Mouse (Mus musculus): ENCODE data around the gene Pde4d.

Gene Pde4d

DNA sequence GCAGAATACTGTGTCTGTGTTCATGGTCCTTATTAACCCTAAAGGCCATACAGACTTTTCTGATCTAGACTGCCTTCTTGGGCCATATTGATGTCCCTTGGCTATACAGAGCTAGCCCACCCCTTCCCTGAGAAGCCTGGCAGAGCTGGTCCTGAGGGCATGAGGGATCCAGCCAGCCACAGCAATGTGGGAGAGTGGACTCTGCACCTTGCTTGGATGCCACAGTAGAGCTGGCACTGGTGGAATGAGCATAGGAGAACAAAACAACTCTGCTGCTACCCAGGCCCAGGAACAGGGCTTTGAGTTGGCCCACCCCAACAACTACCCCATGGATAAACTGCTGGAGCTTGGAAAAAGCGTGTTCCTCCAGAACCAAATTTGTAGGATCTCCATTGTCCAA is 503.2 kb downstream of the Pde4d start:
- in situ Hi-C loops (cut with MboI; ENCODE audit: unreplicated experiment in 2 of 2) = no loop called here

DNA sequence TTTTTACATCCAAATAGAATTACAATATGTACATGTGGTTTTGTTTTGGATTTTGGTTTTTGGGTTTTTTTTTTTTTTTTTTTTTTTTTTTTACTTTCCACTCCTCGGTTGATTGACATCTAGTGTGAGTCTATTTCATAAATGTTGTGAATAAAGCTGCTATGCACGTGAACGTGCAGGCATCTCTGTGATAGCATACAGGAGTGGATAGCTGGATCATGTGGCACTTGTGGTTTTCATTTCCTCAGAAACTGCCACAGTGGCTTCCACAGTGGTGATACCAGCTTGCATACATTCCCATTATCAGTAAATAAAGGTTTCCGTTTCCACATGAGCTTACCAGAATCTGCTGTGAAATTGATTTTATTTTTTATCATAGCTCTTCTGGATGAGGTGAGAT is 506.3 kb downstream of the Pde4d start:
- in situ Hi-C loops (cut with MboI; ENCODE audit: unreplicated experiment in 2 of 2) = no loop called here

DNA sequence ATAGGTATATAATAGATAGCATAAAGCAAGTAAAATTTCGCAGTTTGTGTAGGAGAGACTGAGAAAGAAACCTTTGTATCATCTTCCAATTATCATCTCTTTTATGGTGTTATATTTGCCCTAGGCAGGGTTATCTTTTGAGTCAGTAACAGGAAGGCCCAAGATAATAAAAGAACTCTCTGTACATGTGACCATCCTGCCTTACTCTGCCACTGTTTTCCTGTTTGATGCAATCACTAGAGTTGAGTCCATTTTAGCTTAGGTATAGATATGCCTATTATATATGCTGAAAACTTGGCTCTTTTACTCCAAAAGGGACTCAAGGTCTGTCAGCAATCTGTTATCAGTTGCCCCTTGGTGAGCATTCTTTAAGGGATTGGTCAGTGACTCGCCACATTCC is 514.3 kb downstream of the Pde4d start:
- in situ Hi-C loops (cut with MboI; ENCODE audit: unreplicated experiment in 2 of 2) = no loop called here

DNA sequence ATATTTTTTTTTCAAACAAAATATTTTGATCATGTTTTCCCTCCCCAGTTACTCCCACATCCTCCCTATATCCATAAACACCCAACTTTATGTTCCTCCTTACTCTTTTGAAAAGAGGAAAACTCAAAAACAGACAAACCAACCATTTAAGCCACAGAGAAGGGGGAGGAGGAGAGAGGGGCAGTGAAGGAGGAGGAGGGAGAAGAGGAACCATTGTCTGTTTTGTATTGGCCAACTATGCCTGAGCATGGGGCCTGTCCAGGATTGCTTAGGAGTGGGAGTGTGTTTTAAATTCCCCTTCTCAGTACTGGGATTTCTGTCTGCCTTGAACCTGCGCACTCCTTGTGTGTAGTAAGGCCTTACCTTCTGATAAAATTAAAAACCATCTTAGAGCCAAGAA is 531.4 kb downstream of the Pde4d start:
- in situ Hi-C loops (cut with MboI; ENCODE audit: unreplicated experiment in 2 of 2) = no loop called here

DNA sequence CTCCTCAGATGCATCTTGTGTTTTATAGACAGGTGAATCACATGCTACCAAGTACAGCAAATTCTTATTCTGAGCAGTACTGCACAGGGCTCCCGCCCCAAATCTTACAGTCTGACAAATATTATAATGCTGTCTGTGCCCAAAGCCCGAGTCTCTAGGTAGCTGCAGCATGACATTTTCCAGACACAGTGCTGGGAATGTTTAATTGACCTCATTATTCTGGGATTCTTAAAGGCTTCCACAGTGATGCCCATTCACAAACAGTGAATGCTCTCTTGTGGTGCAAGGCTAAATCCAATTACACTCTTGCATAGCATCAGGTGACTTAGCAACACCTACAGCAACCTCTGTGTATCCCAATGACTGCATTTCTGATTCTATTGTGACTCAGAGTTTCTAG is 549.0 kb downstream of the Pde4d start:
- in situ Hi-C loops (cut with MboI; ENCODE audit: unreplicated experiment in 2 of 2) = no loop called here

DNA sequence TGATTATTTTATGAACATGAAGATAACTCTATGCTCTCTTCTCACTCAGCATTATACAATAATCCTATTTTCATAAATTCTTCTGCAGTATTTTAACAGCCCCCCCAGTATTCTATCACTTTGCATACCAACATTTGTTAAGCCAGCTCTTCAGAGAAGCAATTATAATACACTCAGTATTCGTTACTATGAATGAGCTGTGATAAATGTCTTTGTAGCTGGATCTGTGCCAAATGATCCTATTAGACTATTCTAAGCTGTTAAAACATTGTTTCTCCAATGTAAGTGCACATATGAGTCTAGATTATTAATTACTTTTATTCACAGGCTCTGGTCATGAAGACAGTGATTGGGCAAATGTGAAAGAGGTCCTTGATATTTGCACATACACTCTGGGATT is 575.0 kb downstream of the Pde4d start:
- in situ Hi-C loops (cut with MboI; ENCODE audit: unreplicated experiment in 2 of 2) = no loop called here

DNA sequence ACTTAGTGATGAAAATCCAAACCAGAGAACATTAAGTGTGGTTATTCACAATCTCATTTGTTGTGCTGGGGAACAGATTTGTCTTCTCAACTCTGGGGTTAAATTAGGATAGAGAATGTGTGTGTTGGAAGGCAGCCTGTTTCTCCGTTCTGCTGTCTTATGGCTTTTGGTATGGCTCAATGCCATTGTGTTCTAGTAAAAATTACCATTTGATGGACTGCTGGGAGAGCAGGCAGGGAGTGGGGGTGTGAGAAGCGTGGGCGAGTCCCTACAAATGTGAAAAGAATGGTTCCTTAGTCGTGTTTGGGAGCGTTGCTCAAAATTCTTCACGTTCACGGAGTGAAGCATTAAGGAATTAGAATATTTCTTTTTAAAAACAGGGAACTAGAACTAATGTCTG is 597.4 kb downstream of the Pde4d start:
- in situ Hi-C loops (cut with MboI; ENCODE audit: unreplicated experiment in 2 of 2) = no loop called here

DNA sequence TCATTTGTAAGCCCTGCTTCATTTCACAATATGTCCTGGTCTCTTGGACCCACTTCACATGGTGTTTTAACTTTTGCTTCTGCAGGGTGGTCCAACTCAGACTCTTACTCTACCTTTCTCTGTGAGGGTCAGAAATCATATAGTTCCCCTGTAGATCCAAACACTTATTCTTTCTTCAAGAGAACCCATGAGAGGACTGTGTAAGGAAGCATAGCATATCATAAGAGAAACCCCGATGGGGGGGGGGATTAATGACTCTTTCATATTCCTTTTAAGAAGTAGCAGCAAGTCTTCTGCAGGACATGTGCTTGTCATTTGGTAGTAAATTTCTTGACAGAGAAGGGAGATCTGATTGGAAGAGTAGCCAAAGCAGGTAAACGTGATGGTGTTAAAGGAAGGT is 603.1 kb downstream of the Pde4d start:
- in situ Hi-C loops (cut with MboI; ENCODE audit: unreplicated experiment in 2 of 2) = no loop called here

DNA sequence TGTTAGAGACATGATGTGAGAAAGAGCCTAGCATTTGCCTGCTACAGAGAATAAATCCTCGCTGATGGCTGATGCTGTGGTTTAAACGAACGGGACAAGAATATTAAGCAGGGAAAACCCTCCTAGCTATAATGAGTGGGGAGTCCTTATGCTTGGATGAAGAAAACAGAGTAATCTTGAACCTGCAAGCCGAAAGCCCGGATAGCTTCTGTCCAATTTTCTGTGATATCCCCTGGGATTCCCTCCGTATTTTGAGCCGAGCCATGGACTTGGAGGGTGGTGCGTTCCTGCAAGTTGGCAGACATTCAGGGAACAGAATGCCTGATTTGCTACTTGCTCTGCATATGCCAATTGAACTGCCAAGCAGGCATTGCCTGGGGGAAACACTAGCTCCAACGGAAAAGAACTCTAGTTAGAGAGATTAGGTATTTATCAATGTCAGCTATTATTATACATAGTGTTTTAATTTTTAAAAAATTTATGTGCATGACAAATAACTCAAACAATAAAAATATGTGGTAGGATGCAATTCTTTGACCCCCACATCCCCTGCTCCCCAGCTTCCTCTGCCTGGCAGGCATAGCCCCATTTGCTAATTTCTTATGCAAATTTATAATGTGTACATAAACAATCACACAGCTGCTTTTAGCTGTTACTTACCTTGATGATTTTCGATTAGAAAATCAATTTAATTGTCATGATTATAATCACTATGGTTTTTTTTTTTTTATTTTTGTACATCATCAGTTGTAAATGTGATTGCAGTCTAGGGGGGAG is 603.7 kb downstream of the Pde4d start:
- in situ Hi-C loops (cut with MboI; ENCODE audit: unreplicated experiment in 2 of 2) = no loop called here

DNA sequence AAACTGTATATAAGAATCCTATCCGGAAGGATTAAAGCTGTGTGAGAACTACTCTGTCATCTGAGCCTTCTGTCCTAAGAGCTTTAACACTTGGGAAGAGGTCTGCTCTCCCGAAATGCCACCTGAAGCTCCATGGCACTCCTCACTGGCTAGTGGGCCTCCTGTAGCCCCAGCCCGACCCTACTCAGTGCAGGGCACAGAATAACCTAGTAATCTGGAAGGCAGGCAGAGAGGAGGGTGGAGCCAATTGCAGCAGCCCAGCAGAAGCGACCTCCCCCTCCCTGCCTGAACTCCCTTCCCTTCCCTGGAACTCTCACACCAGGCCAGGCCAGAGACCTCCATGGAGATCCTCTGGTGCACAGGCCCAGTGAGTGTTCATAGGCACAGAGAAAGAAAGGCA is 608.3 kb downstream of the Pde4d start:
- in situ Hi-C loops (cut with MboI; ENCODE audit: unreplicated experiment in 2 of 2) = no loop called here

DNA sequence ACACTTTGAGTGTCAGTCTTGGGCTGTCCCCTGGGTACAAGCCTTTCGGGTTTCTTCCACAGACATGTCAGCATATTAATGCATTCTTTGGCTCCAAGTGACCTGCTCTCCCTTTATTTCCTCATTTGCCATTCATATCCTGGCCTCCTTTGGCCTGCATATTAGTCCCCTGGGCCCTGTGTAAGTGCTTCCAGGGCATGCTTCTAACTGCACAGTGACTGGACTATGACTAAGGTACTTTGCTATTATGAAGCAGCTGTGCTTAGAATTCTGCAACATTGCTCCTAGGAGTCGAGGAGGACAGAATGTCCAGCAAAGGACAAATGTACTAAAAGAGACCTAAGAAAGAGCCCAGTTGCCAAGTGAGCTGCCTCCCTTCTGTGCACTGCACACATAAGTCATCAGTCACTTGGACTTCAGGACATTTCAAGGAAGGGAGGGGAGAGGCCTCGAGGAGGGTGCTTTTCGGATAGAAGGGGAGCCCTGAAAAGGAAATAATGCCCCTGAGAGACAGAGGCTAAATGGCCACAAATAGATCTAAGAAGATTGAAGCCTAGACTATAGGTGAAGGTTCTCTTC is 616.9 kb downstream of the Pde4d start:
- in situ Hi-C loops (cut with MboI; ENCODE audit: unreplicated experiment in 2 of 2) = no loop called here

DNA sequence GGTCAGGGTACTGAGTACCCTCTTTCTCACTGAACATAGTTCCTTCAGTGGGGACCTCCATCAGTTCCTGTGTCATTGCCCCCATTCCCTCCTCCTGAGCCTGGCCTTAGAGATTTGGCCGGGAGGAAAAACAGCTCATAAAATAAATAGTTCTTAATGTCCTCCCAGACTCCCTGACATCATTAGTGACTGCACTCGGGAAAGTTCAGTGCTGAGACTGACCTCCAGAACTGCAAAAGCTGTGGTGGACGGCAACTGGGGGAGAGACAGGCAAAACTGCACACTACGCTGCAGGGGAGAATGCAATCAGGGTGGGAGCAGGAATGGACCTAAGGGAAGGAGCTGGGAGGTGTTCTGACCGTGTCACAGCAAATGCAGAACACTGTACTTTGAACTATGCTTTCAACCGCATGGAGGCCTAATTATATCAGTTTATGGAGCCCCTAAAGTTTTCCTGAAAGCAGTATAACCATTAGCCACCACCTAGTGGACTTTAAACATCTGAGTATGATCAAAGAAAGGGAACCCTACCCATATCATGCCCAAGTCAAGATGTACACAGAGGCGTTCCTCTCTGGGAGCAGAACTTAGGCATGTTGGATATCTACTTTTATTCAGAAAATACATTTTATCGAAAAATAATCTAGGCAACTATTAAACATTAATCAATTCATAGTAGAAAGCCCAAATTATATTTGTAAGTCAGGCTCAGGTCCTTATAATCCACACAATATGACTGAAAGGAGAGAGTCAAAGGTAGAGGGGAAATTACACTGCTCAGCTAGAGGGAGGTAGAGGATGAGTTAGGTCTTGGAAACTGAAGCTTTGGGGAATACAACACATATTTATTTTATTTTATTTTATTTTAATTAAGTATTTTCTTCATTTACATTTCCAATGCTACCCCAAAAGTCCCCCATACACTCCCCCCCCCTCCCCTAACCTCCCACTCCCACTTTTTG is 618.8 kb downstream of the Pde4d start:
- in situ Hi-C loops (cut with MboI; ENCODE audit: unreplicated experiment in 2 of 2) = no loop called here

DNA sequence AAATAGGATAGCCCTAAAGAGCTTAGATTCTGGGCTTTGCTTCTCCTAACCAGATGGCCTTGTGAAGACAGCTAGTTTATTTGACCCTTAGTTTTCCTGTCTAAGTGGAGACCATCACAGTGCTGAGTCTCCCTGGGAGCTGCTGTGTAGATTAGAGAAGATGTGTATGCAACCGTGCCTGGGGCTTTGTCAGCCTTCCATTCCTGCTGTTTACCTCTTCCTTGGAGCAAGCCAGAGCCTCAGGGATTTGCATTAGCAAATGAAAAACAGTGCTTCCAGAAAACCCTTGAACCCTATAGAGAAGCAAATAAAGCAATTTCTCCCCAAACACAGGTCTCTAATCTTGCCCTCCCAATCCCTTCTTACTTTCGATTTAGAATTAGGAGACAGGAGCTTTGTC is 623.6 kb downstream of the Pde4d start:
- in situ Hi-C loops (cut with MboI; ENCODE audit: unreplicated experiment in 2 of 2) = no loop called here

DNA sequence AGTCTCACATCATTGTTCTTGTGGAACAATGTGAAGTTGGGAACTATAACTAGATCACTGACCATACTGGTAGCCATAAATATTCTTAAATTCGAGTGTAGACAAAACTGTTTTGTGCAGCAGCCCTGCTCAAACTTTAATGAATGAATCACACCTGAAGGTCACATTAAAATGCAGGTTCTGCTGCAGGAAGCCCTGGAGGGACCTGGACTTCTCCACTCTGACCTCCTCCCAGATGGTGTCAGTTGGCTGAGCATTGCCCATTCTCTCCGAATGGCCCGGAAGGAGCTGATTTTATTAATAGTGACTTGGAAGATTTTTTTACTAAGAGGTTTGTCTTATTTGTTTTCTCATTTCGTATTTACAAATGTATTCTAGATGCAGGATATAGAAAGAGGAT is 624.3 kb downstream of the Pde4d start:
- in situ Hi-C loops (cut with MboI; ENCODE audit: unreplicated experiment in 2 of 2) = no loop called here

DNA sequence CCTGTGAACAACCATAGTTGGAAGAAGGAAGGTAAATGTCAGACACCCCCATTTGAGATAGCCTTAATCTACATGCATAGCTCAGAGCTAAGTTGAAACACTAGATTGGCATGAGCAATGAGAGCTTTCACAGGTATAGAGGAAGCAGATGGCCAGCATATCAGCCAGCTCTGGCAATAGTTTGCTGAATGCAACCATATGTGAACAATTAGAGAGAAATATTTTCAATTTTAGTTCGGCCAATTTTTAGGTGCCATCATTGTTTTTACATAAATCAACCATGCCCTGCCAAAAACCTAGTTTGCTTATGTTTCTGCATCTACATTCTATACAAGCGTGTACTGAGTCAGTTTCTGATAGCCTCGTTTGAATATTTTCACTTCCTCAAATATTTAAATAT is 642.9 kb downstream of the Pde4d start:
- in situ Hi-C loops (cut with MboI; ENCODE audit: unreplicated experiment in 2 of 2) = no loop called here

DNA sequence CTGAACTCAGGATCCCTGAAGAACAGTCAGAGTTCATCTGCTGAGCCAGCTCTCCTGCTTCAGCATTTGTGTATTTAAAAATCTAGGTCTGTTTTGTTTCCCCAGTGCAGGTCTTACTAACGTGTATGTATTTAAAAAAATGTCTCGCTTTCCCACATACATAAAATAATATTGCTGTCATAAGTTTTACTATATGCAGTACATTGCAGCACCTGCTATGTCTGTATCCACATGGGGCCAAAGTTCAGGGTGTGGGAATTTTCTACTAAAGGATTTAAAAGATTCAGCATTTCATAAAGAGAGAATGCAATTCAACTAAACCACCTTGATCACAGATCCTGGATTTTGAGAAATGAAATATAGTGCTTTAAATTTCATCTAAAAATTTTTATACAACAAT is 646.9 kb downstream of the Pde4d start:
- in situ Hi-C loops (cut with MboI; ENCODE audit: unreplicated experiment in 2 of 2) = no loop called here

DNA sequence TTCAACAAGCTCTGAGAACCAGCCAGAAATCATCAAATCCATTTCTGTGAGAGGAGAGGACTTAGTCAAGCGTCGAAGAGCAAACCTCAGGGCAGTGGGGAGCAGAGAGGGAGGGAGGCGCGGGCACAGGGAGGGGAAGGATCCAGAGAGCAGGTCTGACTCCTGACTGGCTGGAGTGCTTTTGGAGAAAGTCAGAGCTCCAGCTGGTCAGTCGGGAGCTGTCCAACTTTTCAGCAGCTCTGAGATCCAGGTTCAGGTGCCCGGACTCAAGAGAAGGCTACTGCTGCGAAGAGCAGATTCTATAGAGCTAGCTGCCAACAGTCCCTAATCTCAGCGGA is 666.2 kb downstream of the Pde4d start:
- in situ Hi-C loops (cut with MboI; ENCODE audit: unreplicated experiment in 2 of 2) = no loop called here

DNA sequence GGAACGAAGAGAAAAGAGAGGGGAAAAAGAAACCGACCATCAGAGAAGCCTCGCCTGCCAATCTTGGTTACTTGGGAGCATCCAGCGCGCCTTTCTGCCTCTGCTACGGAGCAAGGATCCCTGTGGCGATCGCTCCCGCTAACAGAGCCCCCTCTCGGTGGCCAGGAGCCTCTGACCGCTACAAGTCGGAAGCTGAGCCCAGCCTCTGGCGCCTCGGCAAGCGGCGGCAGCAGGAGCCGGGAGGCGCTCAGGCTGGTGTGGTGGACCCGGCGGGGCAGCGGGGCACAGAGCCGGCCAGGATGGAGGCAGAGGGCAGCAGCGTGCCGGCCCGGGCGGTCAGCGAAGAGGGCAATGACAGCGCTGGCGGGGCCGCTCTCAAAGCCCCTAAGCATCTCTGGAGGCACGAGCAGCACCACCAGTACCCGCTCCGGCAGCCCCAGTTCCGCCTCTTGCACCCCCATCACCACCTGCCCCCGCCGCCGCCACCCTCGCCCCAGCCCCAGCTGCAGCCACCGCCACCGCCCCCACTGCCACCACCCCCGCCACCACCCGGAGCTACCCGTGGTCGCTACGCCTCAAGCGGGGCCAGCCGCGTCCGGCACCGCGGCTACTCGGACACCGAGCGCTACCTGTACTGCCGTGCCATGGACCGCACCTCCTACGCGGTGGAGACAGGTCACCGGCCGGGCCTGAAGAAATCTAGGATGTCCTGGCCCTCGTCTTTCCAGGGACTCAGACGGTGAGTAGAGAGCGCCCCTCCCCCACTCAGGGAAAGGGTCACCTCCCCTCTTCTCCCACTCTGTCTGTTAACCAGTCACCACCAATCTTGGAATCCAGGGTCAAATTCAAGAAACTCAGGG is 666.8 kb downstream of the Pde4d start:
- in situ Hi-C loops (cut with MboI; ENCODE audit: unreplicated experiment in 2 of 2) = no loop called here

DNA sequence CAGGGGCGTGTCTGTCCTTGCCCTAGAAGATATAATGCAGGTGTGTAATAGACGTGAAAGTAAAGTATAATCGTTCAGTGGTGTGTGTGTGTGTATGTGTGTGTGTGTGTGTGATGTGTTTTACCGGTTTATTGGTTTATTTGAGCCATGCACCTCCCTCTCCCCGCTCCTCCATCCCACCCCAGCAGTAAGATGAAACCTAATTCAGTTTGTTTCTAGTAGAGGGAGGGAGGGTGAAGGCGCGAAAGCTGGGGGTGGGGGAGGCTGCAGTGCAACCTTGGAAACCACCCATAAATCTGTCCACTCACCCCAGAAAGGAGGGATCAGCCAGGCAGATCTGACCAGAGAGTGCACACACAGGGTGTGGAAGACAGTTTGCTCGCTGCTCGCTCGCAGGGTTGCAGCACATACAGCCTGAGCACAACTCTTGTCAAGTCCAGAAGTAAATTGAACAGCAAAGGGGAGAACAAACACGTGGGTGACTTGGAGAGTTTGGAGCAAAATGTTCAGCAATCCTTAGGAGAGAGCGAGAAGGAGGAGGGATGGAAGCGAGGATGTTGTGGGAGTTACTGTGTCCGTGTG is 667.6 kb downstream of the Pde4d start:
- in situ Hi-C loops (cut with MboI; ENCODE audit: unreplicated experiment in 2 of 2) = no loop called here

DNA sequence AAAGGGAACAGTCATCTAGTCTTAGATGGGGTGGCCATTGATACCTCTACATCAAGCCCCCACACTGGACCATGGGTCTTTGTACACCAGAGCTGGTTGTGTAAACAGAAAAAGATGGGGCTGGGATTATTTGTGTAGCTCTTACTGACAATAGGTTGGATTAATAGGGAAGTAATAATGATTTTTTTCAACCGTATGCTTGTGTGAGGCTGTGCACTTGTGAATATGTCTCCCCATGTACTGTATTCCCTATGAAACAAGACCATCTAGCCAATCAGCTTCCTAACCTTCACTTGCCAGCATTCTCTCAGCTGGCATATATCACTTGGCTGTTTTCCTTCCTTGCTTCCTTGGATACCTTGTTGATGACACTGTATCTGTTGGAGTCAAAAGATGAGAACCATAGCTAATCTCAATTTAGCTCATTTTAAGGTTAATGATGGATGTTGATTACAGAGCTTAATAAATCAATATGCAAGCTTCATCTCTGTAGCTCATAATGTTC is 668.6 kb downstream of the Pde4d start:
- in situ Hi-C loops (cut with MboI; ENCODE audit: unreplicated experiment in 2 of 2) = no loop called here

All from v-Abl transformed pro-B cells (cell line).